14 mouse cellular contexts compared by ENCODE assay signal in genomic region chr2:169214396-169214795, GRCm38 (mm10).
"Had no signal": no experiment of that assay in that cellular context is flagged by ENCODE, and none has a peak within 500 bp of the region (broad histone marks: within the 10 kb centered on the region; RNA-seq: fewer than 3 reads in every experiment).

No protein-coding gene starts in this region.

- H3K36me3 ChIP-seq: limb, embryonic 15.5 days; liver, embryonic 15.5 days; midbrain, embryonic 15.5 days; neural tube, embryonic 12.5 days had no signal

- H3K4me1 ChIP-seq: liver, embryonic 15.5 days; megakaryocyte, embryonic 14.5 days; neural tube, embryonic 12.5 days had no signal

- H3K27me3 ChIP-seq: limb, embryonic 15.5 days; liver, embryonic 15.5 days; megakaryocyte, embryonic 14.5 days; midbrain, embryonic 15.5 days; neural tube, embryonic 12.5 days had no signal

- H3K27ac ChIP-seq: kidney, postnatal 0 days; layer of hippocampus, adult 2 months; limb, embryonic 15.5 days; liver, embryonic 15.5 days; macrophage; midbrain, embryonic 15.5 days; neural tube, embryonic 12.5 days; stomach, postnatal 0 days had no signal

- H3K4me3 ChIP-seq: layer of hippocampus, adult 2 months; limb, embryonic 15.5 days; liver, embryonic 15.5 days; megakaryocyte, embryonic 14.5 days; midbrain, embryonic 15.5 days; neural tube, embryonic 12.5 days had no signal

- DNase-seq: kidney, adult 18-20 months; kidney, postnatal 4 days; lung, embryonic 14.5 days; lung, postnatal 10 days; thymus, postnatal 4 days had no signal
